Mouse (Mus musculus): ENCODE data around the gene Mgat3. TPM values are rescaled to one million over a fixed set of nuclear protein-coding genes. Genes with fewer than 3 reads are reported as not detected.

The Mgat3 gene
- 2.8 TPM for polyA plus RNA-seq (2015; fragmentation: Illumina TruSeq; extraction: RNeasy Lipid Tissue Mini Kit (QIAGEN cat#74804); ENCODE audit: insufficient read depth, low read depth, low replicate concordance)

GRCm38 (mm10) chr15:80173001-80173771 lies at the start of gene Mgat3:
TSS of gene Mgat3 (plus strand) at chr15:80173721.

GRCm38 (mm10) chr15:80132993-80133586 lies 40.4 kb upstream of the Mgat3 start, which contains the start of gene Tab1:
TSS of gene Tab1 (plus strand) at chr15:80133127.

DNA sequence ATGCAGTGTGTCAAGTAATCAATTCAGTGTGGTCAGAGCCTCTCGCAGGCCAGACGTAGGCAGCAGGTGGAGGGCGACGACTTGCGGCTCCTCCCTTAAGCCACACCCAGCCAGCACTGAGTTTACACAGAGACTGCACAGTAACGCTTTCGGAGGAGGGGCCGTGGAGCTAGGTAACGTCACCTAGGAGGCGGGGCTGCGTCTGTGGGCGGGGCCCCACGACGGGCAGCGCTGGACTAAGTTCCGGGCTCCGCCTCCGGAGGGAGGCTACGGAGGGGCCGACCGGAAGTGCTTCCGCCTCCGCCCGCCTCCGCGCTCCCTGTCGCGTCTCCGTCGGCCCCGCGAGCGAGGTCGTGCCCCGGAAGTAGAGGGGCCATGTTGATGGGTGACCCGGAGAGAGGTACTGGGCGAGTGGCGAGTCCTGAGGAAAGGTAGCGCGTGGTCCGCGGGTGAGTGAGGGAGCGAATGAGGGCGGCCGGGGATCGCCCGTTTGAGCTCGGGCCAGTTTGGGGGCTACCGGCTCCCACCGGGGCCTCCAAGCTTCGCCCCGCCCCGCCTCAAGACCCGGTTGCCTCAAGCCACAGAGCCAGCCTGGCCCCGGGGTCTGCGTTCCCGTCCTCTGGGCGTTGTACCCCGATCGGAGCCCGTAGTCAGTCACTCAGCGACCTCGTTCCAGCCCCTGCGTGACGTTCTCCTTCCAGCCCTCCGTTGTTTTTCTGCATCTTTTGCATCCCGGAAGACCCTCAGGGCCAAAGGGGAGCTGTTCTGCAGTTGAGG lies 60.4 kb downstream of the Mgat3 start, which contains the start of gene Mief1:
Mief1 (plus strand) TSS at position 286 of the 777 bp plus-strand sequence.

GRCm38 (mm10) chr15:80235535-80235934 lies 62.0 kb downstream of the Mgat3 start, which contains the start of gene AC140267.1:
TSS of gene AC140267.1 (plus strand) at chr15:80235835.

GRCm38 (mm10) chr15:80254847-80255645 lies 81.5 kb downstream of the Mgat3 start, which contains the start of gene Atf4:
TSS of gene Atf4 (plus strand) at chr15:80255184.

DNA sequence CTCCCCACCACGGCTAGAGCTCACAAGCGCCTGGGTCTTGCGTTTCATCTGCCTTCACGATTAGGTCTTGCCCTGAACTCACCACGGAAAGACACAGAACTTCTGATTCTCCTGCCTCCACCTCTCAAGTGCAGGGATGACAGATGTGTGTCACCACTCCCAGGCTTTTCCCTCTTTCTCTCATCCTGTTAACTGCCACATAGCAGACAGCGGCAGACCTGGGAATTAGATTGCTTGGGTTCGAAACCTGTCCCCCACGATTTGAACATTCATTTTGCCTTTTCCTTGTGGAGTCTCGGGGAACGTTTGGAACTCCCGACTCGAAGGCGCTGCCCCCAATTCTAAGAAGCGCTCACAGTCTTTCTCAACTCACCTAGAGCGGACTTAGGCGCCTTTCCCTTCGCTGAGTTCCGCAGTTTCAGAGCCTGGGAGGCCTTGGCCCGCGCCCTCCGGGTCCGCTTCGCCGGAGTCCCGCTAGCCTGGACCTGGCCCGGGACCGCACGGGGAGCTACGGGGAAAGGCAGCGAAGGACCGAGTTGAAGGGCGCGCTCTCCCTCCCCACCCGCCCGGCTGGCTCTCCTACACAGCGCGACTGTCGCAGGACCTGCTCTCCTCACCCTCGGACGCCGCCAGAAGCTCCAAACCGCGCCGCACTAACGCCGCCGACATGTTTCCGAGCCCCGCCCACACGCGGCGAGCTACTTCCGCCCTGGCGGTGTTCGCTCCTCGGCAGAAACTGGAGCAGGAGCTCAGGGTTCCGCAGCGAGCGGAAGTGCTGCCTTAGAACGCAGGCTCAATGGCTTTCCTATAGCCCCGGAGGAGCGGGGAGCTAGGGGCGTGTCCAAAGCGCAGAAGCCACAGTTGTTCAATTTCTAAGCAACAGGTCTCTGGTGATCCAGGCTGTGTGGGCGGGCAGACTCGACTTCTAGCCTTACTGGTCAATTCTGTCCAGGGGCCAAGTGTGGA lies 90.4 kb downstream of the Mgat3 start, which contains the start of gene Rps19bp1:
Rps19bp1 (minus strand) TSS at position 706 of the 966 bp plus-strand sequence.

Other genes with a start within 250 kb of the Mgat3 start
- gene Cbx7, start 202.6 kb upstream of the Mgat3 start, polyA plus RNA-seq (2015; fragmentation: Illumina TruSeq; extraction: RNeasy Lipid Tissue Mini Kit (QIAGEN cat#74804); ENCODE audit: insufficient read depth, low read depth, low replicate concordance) = 12.8 TPM
- gene Pdgfb, start 158.7 kb upstream of the Mgat3 start, polyA plus RNA-seq (2015; fragmentation: Illumina TruSeq; extraction: RNeasy Lipid Tissue Mini Kit (QIAGEN cat#74804); ENCODE audit: insufficient read depth, low read depth, low replicate concordance) = 17.0 TPM
- gene Syngr1, start 82.4 kb upstream of the Mgat3 start, polyA plus RNA-seq (2015; fragmentation: Illumina TruSeq; extraction: RNeasy Lipid Tissue Mini Kit (QIAGEN cat#74804); ENCODE audit: insufficient read depth, low read depth, low replicate concordance) = 4.1 TPM
- 312 TPM for gene Rpl3, start 81.9 kb upstream of the Mgat3 start, polyA plus RNA-seq (2015; fragmentation: Illumina TruSeq; extraction: RNeasy Lipid Tissue Mini Kit (QIAGEN cat#74804); ENCODE audit: insufficient read depth, low read depth, low replicate concordance)
- gene Tab1, start 40.6 kb upstream of the Mgat3 start, polyA plus RNA-seq (2015; fragmentation: Illumina TruSeq; extraction: RNeasy Lipid Tissue Mini Kit (QIAGEN cat#74804); ENCODE audit: insufficient read depth, low read depth, low replicate concordance) = 5.2 TPM
- gene Mief1, start 60.3 kb downstream of the Mgat3 start, polyA plus RNA-seq (2015; fragmentation: Illumina TruSeq; extraction: RNeasy Lipid Tissue Mini Kit (QIAGEN cat#74804); ENCODE audit: insufficient read depth, low read depth, low replicate concordance) = 4.0 TPM
- gene AC140267.1, start 62.1 kb downstream of the Mgat3 start, polyA plus RNA-seq (2015; fragmentation: Illumina TruSeq; extraction: RNeasy Lipid Tissue Mini Kit (QIAGEN cat#74804); ENCODE audit: insufficient read depth, low read depth, low replicate concordance) = not detected
- gene Atf4, start 81.5 kb downstream of the Mgat3 start, polyA plus RNA-seq (2015; fragmentation: Illumina TruSeq; extraction: RNeasy Lipid Tissue Mini Kit (QIAGEN cat#74804); ENCODE audit: insufficient read depth, low read depth, low replicate concordance) = 91.7 TPM
- 9.9 TPM for gene Rps19bp1, start 90.6 kb downstream of the Mgat3 start, polyA plus RNA-seq (2015; fragmentation: Illumina TruSeq; extraction: RNeasy Lipid Tissue Mini Kit (QIAGEN cat#74804); ENCODE audit: insufficient read depth, low read depth, low replicate concordance)
- gene Cacna1i, start 113.5 kb downstream of the Mgat3 start, polyA plus RNA-seq (2015; fragmentation: Illumina TruSeq; extraction: RNeasy Lipid Tissue Mini Kit (QIAGEN cat#74804); ENCODE audit: insufficient read depth, low read depth, low replicate concordance) = 0.18 TPM

All from pancreas, adult 10 weeks (tissue).